Mouse (Mus musculus) lung, postnatal 36 days (tissue): ENCODE results near the gene Tcea3.

Experiments used
- DNase-seq: peaks from one replicate; pipeline ENCODE4 v3.0.0; 2022; ENCODE audit warnings: mixed read lengths

Gene Tcea3

DNA sequence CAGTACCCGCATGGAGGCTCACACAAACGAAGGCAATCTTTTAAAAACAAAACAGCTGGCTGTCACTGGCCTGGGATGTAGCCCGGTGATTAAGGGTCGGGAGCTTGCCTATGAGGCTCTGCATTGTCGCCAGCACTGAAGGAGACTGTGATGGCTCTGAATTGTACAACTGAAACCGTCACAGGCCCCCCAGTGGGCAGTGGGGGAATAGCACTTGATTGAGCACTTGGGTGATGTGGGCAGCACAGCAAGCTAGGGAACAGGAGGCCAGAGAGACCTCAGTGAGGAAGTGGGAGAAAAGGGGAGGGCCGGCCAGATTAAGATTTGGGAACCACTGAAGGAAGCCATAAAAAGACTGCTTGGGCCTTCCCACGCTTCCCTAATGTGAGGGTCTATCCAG is 7.9 kb upstream of the Tcea3 start:
- DNase-seq = peak; percentile 92

- no peak for DNase-seq
Measured at GRCm38 (mm10) chr4:136240123-136240522, 7.4 kb upstream of the Tcea3 start.

- no peak for DNase-seq
Measured at GRCm38 (mm10) chr4:136240955-136241354, 6.6 kb upstream of the Tcea3 start.

GRCm38 (mm10) chr4:136242065-136242703 is 5.3 kb upstream of the Tcea3 start:
- DNase-seq = peak; percentile 55

- no peak for DNase-seq
Measured at GRCm38 (mm10) chr4:136242728-136243127, 4.8 kb upstream of the Tcea3 start.

DNA sequence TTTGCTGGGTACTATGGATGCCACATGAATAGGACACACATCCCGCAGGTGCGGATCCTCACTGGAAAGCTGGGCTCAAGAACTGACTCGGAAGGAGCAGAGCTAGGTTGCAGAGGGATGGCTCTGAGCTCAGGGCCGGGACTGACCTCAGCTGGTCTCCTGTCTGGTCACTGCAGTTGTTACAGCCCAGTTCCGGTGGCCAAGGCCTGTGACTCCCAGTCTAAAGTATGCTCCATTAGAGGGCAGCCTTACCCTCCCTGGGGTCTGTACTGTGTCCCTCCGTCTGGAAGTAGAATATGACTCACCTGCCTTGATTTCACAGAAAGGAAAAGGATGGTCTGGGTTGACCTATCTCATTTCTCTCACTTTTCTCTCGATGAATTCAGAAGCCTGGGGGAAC is 3.3 kb upstream of the Tcea3 start:
- DNase-seq = no peak

GRCm38 (mm10) chr4:136245681-136246080 is 1.8 kb upstream of the Tcea3 start:
- no peak for DNase-seq

DNA sequence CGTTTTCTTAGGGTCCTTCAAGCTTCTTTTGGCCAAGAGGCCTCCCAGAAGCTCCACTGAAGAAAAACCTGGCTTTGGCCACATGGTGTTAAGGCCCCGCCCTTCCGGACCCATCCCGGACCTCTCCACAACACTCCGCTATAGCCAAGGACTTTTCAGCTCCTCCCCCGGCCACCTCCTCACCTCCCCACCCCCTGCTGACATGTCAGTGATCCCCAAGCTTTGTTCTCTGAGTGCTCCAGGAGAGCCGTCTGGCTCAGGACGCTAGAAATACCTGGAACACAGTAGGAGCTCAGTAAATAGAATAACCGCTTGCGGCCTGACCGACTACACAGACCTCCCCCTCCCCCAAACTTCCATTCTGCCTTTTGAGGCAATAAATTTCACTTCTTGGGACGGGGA is 960 bp upstream of the Tcea3 start:
- DNase-seq = peak; percentile 51

GRCm38 (mm10) chr4:136247386-136247728 is 172 bp upstream of the Tcea3 start:
- no peak for DNase-seq

GRCm38 (mm10) chr4:136248464-136249331 is 1.2 kb downstream of the Tcea3 start:
- peak; percentile 19 for DNase-seq

GRCm38 (mm10) chr4:136249332-136249647 is 1.8 kb downstream of the Tcea3 start:
- no peak for DNase-seq

- DNase-seq = peak; percentile 91
Measured at GRCm38 (mm10) chr4:136249780-136250179, 2.3 kb downstream of the Tcea3 start.

DNA sequence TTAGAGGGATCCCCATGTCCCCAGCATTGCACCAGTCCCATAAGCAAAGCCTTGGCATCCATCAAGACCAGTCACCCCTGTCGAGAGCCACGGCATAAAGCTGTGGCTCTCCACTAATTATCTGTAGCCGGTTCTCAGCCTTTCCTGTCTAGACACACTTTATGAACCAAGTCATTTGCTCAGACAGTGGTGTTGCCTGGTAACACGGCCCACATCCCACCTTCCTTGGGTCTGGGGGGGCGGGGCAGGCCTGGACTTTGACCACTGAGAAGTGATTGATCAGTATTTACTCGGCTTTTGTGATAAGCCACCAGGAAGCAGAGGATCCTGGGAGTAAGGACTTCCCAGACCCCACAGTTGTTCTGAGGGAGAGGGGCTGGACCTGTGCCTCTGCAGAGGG is 8.4 kb downstream of the Tcea3 start:
- no peak for DNase-seq

- no peak for DNase-seq
Measured at GRCm38 (mm10) chr4:136256696-136257095, 9.2 kb downstream of the Tcea3 start.

DNA sequence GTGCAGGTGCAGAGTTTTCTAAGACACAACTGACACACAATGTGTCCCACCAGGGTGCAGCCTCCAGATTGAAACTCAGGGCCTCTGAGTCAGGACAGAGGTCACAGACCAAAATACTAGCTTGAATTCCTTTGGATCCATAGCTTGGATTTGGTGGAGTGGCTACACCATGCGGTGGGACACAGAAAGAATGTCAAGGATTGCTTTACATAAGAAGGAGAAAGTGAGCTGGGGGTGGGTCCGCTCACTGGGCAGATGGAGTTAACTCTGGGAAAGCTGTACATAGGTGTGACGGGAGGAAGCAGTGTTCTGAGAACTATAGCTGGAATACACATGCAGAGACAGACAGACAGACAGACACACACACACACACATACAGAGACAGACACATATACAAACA is 12.4 kb downstream of the Tcea3 start:
- no peak for DNase-seq

- peak; percentile 89 for DNase-seq
Measured at GRCm38 (mm10) chr4:136260491-136261180, 13.1 kb downstream of the Tcea3 start.

GRCm38 (mm10) chr4:136261912-136262311 is 14.4 kb downstream of the Tcea3 start:
- DNase-seq = peak; percentile 16

DNA sequence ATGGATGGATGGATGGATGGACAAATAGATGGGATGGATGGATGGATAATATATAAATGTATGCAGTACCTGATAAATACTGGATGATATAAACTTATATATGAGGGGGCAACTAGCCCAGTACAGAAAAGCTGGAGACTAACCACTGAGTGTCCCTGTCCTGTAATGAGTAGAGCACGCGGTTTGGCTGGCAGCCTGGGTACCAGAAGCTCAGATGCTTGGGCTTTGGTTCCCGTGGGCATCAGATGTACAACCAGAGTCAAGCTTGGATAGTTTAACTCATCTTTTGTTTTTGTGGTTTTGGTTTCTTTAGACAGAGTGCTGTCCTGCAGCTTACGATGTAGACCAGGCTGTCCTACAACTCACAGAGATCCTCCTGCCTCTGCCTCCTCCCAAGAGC is 16.0 kb downstream of the Tcea3 start:
- DNase-seq = no peak

GRCm38 (mm10) chr4:136266716-136267343 is 19.3 kb downstream of the Tcea3 start:
- peak; percentile 55 for DNase-seq

GRCm38 (mm10) chr4:136268912-136269311 is 21.4 kb downstream of the Tcea3 start:
- DNase-seq = no peak

- no peak for DNase-seq
Measured at GRCm38 (mm10) chr4:136270648-136271047, 23.1 kb downstream of the Tcea3 start.

DNA sequence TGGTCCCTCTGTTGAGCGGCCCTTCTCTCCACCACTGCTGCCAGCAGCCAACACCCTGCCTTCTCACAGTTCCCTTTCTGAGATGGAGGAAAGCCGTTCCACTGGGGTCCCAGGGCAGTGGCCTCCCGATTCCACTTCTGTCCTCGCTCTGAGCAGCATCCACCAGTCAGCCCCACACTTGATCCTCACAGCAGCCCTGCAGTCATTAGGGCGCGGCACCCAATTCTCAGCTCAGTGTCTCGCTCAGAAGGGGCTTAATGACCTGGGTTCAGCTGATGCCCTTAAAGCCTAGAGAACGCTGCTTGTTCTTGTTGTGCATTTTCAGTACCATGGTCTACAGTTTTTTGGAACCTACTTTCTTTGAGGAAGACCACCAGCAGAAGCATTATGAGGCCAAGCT is 33.6 kb downstream of the Tcea3 start:
- no peak for DNase-seq

DNA sequence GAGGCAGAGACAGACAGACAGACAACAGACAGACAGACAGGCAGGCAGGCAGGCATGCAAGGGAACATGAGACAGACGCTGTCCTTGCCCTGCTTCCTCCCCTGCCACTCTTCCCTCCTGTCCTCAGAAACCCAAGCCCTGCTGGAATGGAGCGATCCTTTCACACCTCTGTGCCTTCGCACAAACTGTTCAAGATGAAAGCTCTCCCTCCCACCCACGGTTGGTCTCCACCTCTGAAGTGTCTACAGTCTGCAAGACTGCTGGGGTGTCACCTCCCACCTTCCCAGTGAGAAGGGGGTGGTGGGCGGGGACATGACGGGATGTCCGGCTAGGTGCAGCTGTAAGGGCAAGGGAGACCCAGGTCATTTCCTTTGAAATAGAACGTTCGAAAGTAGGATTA is 34.1 kb downstream of the Tcea3 start:
- no peak for DNase-seq
